Mouse (Mus musculus) lung, postnatal 10 days (tissue): ENCODE data around the gene 5730596B20Rik.

Experiments used
- DNase-seq: peaks from one replicate; pipeline ENCODE4 v3.0.0; 2021

The 5730596B20Rik gene

GRCm38 (mm10) chr6:52176391-52176790 lies 907 bp upstream of the 5730596B20Rik start:
- no peak for DNase-seq

- DNase-seq = no peak
Observed at GRCm38 (mm10) chr6:52177806-52178205, 508 bp downstream of the 5730596B20Rik start.

- peak; percentile 39 for DNase-seq
Observed at GRCm38 (mm10) chr6:52178918-52179665, 1.8 kb downstream of the 5730596B20Rik start.

- peak; percentile 31 for DNase-seq
Observed at GRCm38 (mm10) chr6:52179690-52180089, 2.4 kb downstream of the 5730596B20Rik start.

GRCm38 (mm10) chr6:52180213-52180710 lies 3.0 kb downstream of the 5730596B20Rik start:
- DNase-seq = no peak

GRCm38 (mm10) chr6:52180726-52181125 lies 3.4 kb downstream of the 5730596B20Rik start:
- DNase-seq = no peak

- DNase-seq = no peak
Observed at GRCm38 (mm10) chr6:52182030-52182429, 4.7 kb downstream of the 5730596B20Rik start.

- DNase-seq = no peak
Observed at GRCm38 (mm10) chr6:52182793-52183192, 5.5 kb downstream of the 5730596B20Rik start.

GRCm38 (mm10) chr6:52183311-52184080 lies 6.2 kb downstream of the 5730596B20Rik start:
- peak; percentile 68 for DNase-seq

GRCm38 (mm10) chr6:52184668-52185067 lies 7.4 kb downstream of the 5730596B20Rik start:
- DNase-seq = no peak

- peak; percentile 67 for DNase-seq
Observed at GRCm38 (mm10) chr6:52185222-52185621, 7.9 kb downstream of the 5730596B20Rik start.

GRCm38 (mm10) chr6:52185834-52186233 lies 8.5 kb downstream of the 5730596B20Rik start:
- no peak for DNase-seq

- no peak for DNase-seq
Observed at GRCm38 (mm10) chr6:52186500-52186899, 9.2 kb downstream of the 5730596B20Rik start.

GRCm38 (mm10) chr6:52189172-52189591 lies 11.9 kb downstream of the 5730596B20Rik start:
- DNase-seq = peak; percentile 81

GRCm38 (mm10) chr6:52189909-52190308 lies 12.6 kb downstream of the 5730596B20Rik start:
- DNase-seq = no peak

GRCm38 (mm10) chr6:52190410-52190809 lies 13.1 kb downstream of the 5730596B20Rik start:
- DNase-seq = peak; percentile 75

GRCm38 (mm10) chr6:52190906-52191810 lies 13.9 kb downstream of the 5730596B20Rik start, which contains the start of gene Hoxa4:
Gene Hoxa4 (minus strand): TSS chr6:52191753.
- DNase-seq = no peak

- DNase-seq = peak; percentile 93
Observed at GRCm38 (mm10) chr6:52191860-52192550, 14.7 kb downstream of the 5730596B20Rik start.

- no peak for DNase-seq
Observed at GRCm38 (mm10) chr6:52194690-52195089, 17.4 kb downstream of the 5730596B20Rik start.

GRCm38 (mm10) chr6:52196811-52197210 lies 19.5 kb downstream of the 5730596B20Rik start:
- peak; percentile 34 for DNase-seq

GRCm38 (mm10) chr6:52197271-52197670 lies 20.0 kb downstream of the 5730596B20Rik start:
- peak; percentile 87 for DNase-seq
